Mouse (Mus musculus) spleen, adult 18-20 months (tissue): Measurements from ENCODE around the gene Sult6b1.
A peak's percentile ranks its signal among the peaks of the same experiment; 100 is the strongest.

Experiments
- DNase-seq, 2 experiments: peaks; one replicate each; pipeline ENCODE4 v3.0.0; 2022; ENCODE audit warnings: mixed read lengths in 2 of 2

The Sult6b1 gene

DNA sequence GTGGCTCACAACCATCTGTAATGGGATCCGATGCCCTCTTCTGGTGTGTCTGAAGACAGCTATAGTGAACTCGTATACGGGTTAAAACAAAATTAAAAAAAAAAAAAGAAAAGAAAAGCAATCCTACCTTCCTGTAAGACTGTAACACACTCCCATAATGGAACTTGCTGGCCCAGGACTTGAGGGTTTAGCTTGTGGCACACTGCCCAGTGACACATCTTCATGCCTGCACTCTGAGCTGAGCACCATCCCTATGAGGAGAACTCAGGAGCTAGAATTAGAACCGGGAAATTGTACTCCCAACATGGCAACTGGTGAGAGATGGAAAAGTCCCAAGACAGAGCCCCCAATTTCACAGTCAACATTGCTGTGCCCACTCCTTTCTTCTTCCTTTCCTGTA is 23.5 kb downstream of the Sult6b1 start:
- DNase-seq, result no peak

DNA sequence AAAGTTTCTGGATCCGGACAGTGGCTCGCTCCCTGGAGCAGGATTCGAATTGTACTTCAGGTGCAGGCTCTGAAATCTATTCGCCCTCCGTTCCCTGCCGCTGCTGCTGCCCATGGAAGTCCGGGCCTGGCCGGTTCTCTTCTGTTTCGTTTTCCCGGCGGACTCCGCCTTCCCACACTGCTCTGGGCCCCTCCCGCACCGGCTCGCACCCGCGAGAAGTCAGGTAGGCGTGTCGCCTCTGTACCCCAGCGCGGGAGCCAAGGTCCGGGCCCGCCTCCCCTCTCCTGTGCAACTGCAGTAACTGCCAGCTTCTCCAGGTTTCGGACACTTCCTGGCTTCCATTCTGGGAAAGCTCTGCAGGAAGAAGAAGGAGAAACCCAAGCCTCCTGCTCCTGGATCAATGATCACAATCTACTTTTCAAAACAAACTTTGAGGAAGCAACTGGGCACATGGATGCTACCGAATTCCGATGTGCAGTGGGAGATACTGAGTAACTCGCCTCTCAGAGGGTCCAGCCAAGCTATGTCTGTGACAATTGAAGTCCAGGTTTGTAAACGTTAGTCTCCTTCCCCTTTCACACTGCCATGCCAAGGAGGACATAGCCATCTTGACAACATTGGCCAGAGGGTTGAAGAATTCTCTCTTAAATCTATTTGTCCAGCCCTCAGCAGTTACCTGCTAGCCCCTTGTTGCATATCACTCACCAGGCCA is 24.2 kb downstream of the Sult6b1 start, which contains the start of gene Eif2ak2:
Eif2ak2 (minus strand) TSS at position 173 of the 712 bp plus-strand sequence.
- DNase-seq, result peak; percentile 59 to 67

DNA sequence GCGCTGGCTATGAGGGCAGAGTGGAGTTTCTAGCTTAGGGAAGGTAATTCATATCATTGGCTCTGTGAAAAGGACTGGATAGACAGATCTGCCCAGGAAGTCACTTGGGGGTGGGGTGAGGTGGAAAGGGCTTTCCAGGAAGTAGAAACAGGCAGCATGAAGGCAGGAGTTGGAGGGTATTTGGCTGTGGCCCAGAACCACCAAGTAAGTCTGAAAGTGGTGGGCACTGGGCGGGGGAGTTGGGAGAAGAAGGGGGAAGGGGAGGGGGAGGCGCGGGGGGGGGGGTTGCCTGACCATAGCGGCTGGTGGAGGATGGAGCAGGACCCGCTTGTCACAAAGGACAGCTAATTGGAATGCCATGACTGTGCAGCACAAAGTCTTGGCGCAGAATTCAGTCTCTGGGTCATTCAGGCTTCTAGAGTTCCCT is 24.9 kb downstream of the Sult6b1 start:
- peak in 1 of 2 experiments; percentile 15 for DNase-seq

- no peak for DNase-seq
Observed at GRCm38 (mm10) chr17:78873886-78874285, 32.9 kb downstream of the Sult6b1 start.

- no peak for DNase-seq
Observed at GRCm38 (mm10) chr17:78856243-78856642, 50.5 kb downstream of the Sult6b1 start.

- no peak for DNase-seq
Observed at GRCm38 (mm10) chr17:78842271-78842928, 64.4 kb downstream of the Sult6b1 start.

DNA sequence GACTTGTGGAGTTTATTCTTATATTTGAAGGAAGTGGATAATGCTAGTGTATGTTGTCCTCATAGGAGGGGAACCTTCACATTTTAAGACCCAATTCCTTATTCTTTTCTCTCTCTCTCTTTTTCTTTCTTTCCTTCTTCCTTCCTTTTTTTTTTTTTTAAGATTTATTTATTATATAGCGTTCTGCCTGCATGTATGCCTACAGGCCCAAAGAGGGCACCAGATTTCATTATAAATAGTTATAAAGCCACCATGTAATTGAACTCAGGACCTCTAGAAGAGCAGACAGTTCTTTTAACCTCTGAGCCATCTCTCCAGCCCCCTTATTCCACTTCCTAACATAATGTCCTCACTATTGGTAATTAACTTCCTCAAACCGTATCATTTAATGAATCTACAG is 70.7 kb downstream of the Sult6b1 start:
- DNase-seq, result no peak

DNA sequence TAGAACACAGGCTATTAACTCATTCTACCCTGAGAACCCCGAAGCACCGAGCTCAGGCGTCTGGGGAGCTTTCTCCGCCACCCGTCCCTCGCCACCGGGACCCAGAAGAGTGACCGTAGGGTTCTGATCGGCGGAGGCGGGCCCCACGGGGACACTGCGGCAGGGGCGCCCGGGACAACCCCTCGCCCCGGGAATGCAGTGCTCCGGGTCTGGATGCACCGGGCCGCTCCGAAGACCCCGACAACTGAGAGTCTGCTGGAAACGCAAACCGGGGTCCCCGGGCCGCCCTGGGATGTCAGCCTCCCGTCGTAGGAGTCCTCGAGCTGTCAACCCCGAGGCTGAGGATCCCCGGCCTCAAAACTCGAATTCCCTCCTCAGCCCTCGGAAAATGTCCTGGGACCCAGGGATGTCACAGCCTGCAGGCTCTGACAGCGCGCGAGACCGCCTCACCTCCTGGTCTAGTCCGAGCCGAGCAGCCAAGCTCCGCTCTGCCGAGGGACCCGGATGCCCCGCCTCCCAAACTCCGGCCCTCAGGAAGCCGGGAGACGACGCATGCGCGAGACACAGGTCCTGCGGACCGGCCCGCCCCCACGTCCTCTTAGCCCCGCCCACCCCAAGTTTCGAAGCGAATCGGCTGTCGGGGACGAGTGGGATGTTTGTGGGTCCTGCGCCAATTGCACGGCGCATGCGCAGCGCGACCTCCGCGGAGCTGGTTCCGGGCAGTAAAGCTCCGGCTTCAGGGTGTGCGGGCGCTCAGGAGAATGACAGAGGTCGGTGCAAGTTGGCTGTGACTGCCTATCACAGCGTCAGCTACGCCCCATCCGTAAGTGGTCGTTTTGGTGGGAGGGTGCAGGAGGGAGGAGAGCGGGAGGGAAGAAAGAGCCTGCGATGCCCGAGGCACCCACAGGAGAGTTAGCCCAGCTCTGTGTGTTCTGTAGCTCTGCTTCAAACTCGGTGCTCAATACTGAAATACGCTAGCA is 71.6 kb downstream of the Sult6b1 start, which contains the start of the genes Heatr5b and Gpatch11:
Heatr5b (minus strand) TSS at position 509 of the 980 bp plus-strand sequence.
Gpatch11 (plus strand) TSS at position 712 of the 980 bp plus-strand sequence.
- peak; percentile 96 to 97 for DNase-seq
